Mouse (Mus musculus) limb, embryonic 13.5 days (tissue): Measurements from ENCODE around the gene Maml2. TPM values are rescaled to one million over a fixed set of nuclear protein-coding genes. Genes with fewer than 3 reads are reported as not detected.

Experiments
- ATAC-seq: fragments of 200-750 bp; cut with Nextera tagmentation; 2 replicates; pipeline ENCODE4 v1.8.0; 2017; ENCODE audit warnings: low read depth, moderate number of reproducible peaks, moderate TSS enrichment; ENCODE audit not compliant: low FRiP score
- H3K27ac ChIP-seq: fragments of 300-500 bp; sonication (generic); 2 replicates; pipeline ENCODE4 v1.5.1; 2015; ENCODE audit warnings: inconsistent platforms, mild to moderate bottlenecking, moderate library complexity
- H3K27me3 ChIP-seq: fragments of 300-500 bp; sonication (generic); 2 replicates; pipeline ENCODE4 v1.6.1; 2015; ENCODE audit warnings: mild to moderate bottlenecking, inconsistent platforms
- H3K36me3 ChIP-seq: fragments of 300-500 bp; sonication (generic); 2 replicates; pipeline ENCODE4 v1.6.1; 2015; ENCODE audit warnings: inconsistent platforms, mild to moderate bottlenecking, moderate library complexity
- H3K4me1 ChIP-seq: fragments of 300-500 bp; sonication (generic); 2 replicates; pipeline ENCODE4 v1.6.1; 2015; ENCODE audit warnings: inconsistent platforms
- H3K4me2 ChIP-seq: fragments of 300-500 bp; sonication (generic); replicated peaks from 2 replicates; pipeline ENCODE4 v1.6.1; 2015; ENCODE audit warnings: inconsistent platforms, mild to moderate bottlenecking, moderate library complexity
- H3K4me3 ChIP-seq: fragments of 300-500 bp; sonication (generic); 2 replicates; pipeline ENCODE4 v1.5.1; 2015; ENCODE audit warnings: moderate library complexity, mild to moderate bottlenecking, inconsistent platforms
- H3K9ac ChIP-seq: fragments of 300-500 bp; sonication (generic); 2 replicates; pipeline ENCODE4 v1.6.1; 2015; ENCODE audit warnings: mild to moderate bottlenecking, inconsistent platforms
- H3K9me3 ChIP-seq: fragments of 300-500 bp; sonication (generic); 2 replicates; pipeline ENCODE4 v1.6.1; 2016; ENCODE audit warnings: inconsistent platforms
- WGBS: fragments of 180-500 bp; shearing (Covaris S2); methylation state at CpG from one replicate; pipeline ENCODE4 v1.1.7; 2015; 5-methylcytosine and 5-hydroxymethylcytosine counted together
- polyA plus RNA-seq: library from polyadenylated mRNA; unstranded; fragments of >200 nt; fragmentation: Nextera tagmentation; extraction: Ambion mirVana; gene quantifications from 2 replicates; pipeline ENCODE4 v1.2.1, GENCODE M21; 2015

Gene Maml2
- polyA plus RNA-seq, 1 experiment from 2014 or later, result 15.9 TPM

DNA sequence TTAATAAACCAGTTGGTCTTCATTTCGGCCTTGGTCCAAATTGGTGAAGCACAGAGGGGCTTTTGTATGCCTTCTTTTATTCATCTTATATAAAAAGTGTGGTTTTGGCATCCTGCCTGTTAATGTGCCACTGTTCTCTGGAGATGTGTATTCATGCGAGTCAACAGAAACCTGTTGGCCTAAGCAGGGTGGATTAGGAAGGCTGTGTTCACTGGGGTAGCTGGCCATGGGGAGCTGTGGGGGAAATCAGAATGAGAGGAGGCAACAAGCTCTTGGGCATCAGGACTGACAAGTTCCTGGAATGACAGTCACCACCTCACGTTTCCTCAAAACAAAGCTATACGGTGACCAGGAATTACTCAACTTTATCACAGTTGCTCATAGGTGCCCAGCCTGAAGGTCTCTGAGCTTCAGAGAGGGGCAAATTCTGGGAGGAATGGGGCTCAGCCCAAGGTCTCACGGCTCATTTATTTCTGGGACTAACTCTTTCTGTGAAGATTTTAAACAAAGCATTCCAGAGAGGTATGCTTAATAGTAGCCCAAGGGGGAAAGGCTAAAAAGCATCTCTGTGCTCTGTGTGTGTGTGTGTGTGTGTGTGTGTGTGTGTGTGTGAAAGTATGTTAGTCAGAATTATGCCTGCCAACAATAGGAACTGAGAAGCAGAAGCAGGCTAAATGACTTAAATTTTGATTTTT lies 228.0 kb downstream of the Maml2 start:
- H3K27ac ChIP-seq, result peak overlapping the region; percentile 61
- H3K4me3 ChIP-seq, result no peak overlapping the region
- no peaks in the 10 kb centered on the region for H3K9me3 ChIP-seq
- 52% methylated on average over 5 of the region's 5 CpGs for WGBS
- no peaks in the 10 kb centered on the region for H3K36me3 ChIP-seq
- no peaks in the 10 kb centered on the region for H3K27me3 ChIP-seq
- peaks cover 35% of the 10 kb centered on the region for H3K4me1 ChIP-seq
- no peak for ATAC-seq
- H3K4me2 ChIP-seq, result no peak overlapping the region
- no peak overlapping the region for H3K9ac ChIP-seq

DNA sequence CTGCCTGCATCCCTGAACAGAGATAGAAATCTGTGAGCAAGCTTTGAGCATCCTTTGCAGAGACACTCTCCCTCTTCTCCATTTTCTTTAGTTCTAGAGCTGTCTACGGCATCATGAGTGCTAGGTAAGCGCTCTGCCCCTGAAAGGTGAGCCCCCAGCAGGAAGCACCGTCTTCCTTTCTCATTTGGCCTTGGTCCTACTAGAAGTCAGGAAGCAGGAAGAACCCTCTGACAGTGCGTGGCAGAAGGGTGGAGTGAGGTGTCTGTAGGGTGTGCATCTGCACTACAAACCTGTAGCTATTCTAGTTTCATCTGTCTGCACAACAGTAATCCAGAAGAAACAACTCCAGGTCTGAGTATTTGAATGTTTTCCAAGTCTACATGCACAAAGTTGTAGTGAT lies 232.8 kb downstream of the Maml2 start:
- H3K4me3 ChIP-seq, result no peak overlapping the region
- H3K27me3 ChIP-seq, result no peaks in the 10 kb centered on the region
- 0 out of 2 replicates have a peak, but pooled peaks cover 4% of the 10 kb centered on the region for H3K36me3 ChIP-seq
- H3K9ac ChIP-seq, result no peak overlapping the region
- no peak for ATAC-seq
- H3K4me1 ChIP-seq, result peaks cover 31% of the 10 kb centered on the region
- H3K27ac ChIP-seq, result peak overlapping the region; percentile 22; the same call in 1 of the 2 replicates
- H3K9me3 ChIP-seq, result peaks cover 7% of the 10 kb centered on the region
- H3K4me2 ChIP-seq, result no peak overlapping the region
- WGBS, result 81% methylated on average over 4 of the region's 4 CpGs

DNA sequence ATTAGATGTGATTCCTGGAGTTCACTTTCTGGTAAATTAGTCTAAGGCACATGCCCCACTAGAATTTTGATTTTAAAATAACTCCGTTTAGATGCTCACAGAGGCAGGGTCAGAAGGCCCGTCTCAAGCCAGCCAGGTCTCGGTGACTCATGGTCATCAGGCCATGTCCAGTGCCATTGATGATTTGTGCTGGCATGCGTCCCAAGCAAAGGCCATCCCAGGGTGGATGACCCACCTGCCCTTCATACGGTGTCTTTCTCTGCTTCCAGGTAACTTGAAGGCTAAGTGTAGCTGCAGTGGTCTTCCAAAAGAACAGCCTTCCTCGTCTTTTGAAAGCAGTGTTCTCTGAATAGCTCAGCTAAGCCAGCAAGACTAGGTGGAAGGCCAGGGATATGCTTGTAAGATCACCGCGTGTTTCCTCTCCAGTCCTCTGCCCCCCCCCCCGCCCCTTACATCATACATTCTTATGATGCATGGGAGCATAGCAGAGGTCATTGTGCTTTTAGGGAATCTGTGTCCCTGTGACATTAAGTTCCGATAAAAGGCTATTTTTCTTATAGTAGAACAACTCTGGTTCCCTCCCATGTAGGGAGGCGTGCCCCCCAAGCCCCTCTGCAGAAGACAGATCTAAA lies 235.4 kb downstream of the Maml2 start:
- WGBS, result 83% methylated on average over 11 of the region's 11 CpGs
- Histone ChIP-seq H3K27ac (no peak overlapping the region), H3K4me1 (peaks cover 30% of the 10 kb centered on the region), H3K4me2 (no peak overlapping the region), H3K9me3 (peaks cover 7% of the 10 kb centered on the region), H3K27me3 (no peaks in the 10 kb centered on the region), H3K4me3 (no peak overlapping the region), H3K9ac (no peak overlapping the region), H3K36me3 (0 out of 2 replicates have a peak, but pooled peaks cover 4% of the 10 kb centered on the region)
- no peak for ATAC-seq

DNA sequence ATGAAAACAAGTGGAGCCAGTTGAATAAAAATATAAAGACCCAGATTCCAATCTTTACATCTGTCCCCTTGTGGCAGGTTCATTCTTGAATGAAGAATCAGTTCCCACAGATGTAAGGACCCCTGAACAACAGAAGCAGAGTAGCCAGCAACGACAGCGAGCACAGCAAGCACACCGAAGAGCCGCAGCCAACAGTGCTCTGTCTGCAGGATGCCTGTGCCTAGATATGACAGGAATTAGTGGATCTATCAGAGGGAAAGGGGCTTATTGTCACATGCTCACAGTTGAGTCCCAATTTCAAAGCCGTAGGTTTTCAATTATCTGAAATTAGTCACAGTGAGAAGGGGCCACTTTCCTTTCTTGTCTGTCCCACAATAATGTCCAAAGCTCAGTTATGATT lies 238.0 kb downstream of the Maml2 start:
- no peak overlapping the region for H3K9ac ChIP-seq
- H3K4me1 ChIP-seq, result peaks cover 50% of the 10 kb centered on the region
- H3K4me2 ChIP-seq, result no peak overlapping the region
- peaks cover 7% of the 10 kb centered on the region for H3K9me3 ChIP-seq
- ATAC-seq, result no peak
- no peaks in the 10 kb centered on the region for H3K27me3 ChIP-seq
- 0 out of 2 replicates have a peak, but pooled peaks cover 4% of the 10 kb centered on the region for H3K36me3 ChIP-seq
- H3K27ac ChIP-seq, result no peak overlapping the region
- 27% methylated on average over 5 of the region's 5 CpGs for WGBS
- H3K4me3 ChIP-seq, result no peak overlapping the region

DNA sequence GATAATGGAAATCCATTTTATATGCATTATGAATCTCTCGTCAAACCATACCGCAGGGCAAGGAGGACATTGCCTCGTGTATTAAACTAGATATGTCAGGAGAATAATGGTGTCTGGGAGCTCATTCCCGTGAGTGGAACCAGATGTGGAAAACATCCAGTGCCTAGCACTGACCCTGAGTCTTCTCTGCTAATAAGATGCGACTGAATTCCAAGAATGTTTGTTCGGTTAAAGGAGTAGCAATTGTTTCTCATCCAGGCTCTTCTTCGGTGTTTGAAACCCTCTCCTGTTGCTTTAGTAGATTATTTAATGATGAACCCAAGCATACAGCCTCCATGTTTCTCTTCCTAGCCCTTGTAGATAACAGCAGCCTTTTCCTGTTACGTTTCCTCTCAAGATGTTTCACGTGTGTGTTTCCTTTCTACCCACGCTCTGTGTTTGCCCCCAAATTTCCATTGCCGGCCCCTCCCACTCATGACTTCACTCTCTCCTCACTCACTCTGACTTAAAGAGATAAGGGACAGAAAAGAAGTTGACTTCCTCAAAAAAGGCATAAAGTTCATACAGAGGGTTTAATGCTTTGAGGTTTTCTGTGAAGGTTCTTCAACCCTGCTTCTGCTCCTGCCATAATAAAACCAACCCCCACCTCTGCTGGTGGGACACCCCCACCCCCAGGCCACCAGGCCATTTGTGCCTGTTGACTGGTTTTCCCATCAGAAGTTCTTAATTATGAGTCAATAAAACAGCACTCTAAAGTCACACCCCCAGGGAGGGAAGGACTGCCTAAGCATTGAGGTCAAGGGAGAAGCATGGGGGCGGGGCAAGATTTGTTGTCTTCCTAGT lies 238.9 kb downstream of the Maml2 start:
- Histone ChIP-seq H3K36me3 (0 out of 2 replicates have a peak, but pooled peaks cover 4% of the 10 kb centered on the region), H3K9ac (no peak overlapping the region), H3K9me3 (peaks cover 7% of the 10 kb centered on the region), H3K4me3 (no peak overlapping the region), H3K4me2 (peak overlapping the region; percentile 41), H3K27ac (0 out of 2 replicates have a peak overlapping the region, but pooled peaks have one; percentile 10), H3K27me3 (no peaks in the 10 kb centered on the region), H3K4me1 (peaks cover 50% of the 10 kb centered on the region)
- 13% methylated on average over 12 of the region's 12 CpGs for WGBS
- no peak; the same call in 1 of the 2 replicates for ATAC-seq

DNA sequence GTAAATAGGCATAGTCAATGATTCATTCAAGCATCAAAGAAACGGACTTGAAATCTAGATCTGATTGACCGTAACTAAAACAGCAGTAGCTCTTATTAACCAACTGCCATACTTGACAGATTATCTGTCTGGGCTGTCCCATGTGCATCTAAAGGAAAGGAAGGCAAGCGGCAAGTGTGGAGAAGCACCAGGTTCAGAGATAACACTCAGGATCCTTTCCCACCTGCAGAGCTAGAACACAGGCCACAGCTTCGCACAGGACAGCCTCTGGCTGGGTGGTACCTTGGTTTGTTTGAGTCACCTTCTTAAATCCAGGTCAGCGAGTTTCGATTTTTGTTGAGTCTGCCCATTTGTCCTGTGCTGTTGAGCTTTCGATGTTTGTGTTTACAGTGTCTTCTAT lies 240.4 kb downstream of the Maml2 start:
- no peak overlapping the region for H3K4me3 ChIP-seq
- ATAC-seq, result no peak
- 83% methylated on average over 7 of the region's 7 CpGs for WGBS
- no peak overlapping the region for H3K9ac ChIP-seq
- H3K27ac ChIP-seq, result no peak overlapping the region
- H3K36me3 ChIP-seq, result 0 out of 2 replicates have a peak, but pooled peaks cover 4% of the 10 kb centered on the region
- peaks cover 7% of the 10 kb centered on the region for H3K9me3 ChIP-seq
- no peak overlapping the region for H3K4me2 ChIP-seq
- H3K4me1 ChIP-seq, result peaks cover 54% of the 10 kb centered on the region
- H3K27me3 ChIP-seq, result no peaks in the 10 kb centered on the region

DNA sequence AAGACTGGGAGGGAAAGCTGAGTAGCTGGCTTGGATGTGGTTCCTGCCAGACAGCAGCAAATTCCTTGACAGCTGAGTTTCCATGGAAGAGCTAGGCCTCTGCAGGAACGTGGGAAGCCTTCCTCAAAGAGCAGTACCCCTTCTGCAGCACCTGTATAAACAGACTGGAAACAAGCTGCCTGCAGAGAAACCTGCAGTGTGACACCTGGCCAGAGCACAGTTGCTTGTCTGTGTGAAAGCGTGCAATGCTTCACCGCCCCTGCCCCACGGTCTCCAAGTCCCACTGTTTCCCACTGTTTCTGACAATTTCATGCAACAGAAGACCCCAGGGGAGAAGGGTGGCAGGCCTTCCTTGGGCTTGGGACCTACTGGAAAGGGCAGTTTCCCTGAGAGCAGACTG lies 241.8 kb downstream of the Maml2 start:
- no peaks in the 10 kb centered on the region for H3K27me3 ChIP-seq
- no peak overlapping the region for H3K4me3 ChIP-seq
- H3K27ac ChIP-seq, result peak overlapping the region; percentile 39; the same call in 1 of the 2 replicates
- H3K9ac ChIP-seq, result no peak overlapping the region
- H3K4me1 ChIP-seq, result peaks cover 67% of the 10 kb centered on the region
- 37% methylated on average over 4 of the region's 4 CpGs for WGBS
- no peaks in the 10 kb centered on the region for H3K36me3 ChIP-seq
- no peak overlapping the region for H3K4me2 ChIP-seq
- H3K9me3 ChIP-seq, result peaks cover 3% of the 10 kb centered on the region
- ATAC-seq, result peak; percentile 59; the same call in 1 of the 2 replicates

DNA sequence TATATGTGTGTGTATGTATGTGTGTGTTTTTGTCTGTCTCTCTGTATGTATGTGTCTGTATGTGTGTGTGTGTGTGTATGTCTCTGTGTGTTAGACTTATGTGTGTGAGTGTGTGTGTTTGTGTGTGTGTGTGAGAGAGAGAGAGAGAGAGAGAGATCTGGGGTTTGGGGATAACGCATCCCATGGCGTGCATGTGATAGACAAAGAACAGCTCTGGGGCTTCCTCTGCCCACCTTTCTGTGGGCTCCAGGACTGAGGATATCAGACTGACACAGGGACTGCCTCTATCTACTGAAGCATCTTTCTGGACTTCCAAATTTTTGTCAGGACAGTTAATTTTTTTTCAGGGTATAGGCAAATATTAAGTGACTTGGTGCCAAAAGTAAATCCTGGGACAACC lies 242.5 kb downstream of the Maml2 start:
- H3K4me3 ChIP-seq, result no peak overlapping the region
- H3K4me1 ChIP-seq, result peaks cover 67% of the 10 kb centered on the region
- no peak for ATAC-seq
- H3K27ac ChIP-seq, result peak overlapping the region; percentile 10; the same call in 1 of the 2 replicates
- no peaks in the 10 kb centered on the region for H3K9me3 ChIP-seq
- H3K36me3 ChIP-seq, result no peaks in the 10 kb centered on the region
- H3K9ac ChIP-seq, result no peak overlapping the region
- H3K4me2 ChIP-seq, result no peak overlapping the region
- 83% methylated on average over 2 of the region's 2 CpGs for WGBS
- H3K27me3 ChIP-seq, result no peaks in the 10 kb centered on the region

DNA sequence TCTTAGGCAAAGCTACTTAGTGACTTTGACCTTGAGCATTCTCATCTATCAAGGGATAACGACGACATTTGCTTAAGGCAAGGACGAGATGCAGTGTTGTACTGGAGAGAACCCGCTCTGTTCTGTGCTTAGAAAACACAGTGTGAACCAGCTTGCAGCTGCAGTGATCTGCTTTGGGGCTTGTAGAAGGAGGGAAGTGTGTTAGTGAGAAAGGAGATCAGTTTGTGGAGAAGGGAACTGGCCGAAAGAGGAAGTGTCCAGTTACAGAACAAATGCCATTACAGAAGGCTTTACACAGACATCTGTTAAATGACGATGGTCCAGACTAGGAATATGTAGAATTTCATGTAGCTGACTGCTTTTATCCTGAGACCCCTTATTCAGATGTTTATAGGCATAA lies 243.0 kb downstream of the Maml2 start:
- no peaks in the 10 kb centered on the region for H3K36me3 ChIP-seq
- H3K9me3 ChIP-seq, result no peaks in the 10 kb centered on the region
- H3K9ac ChIP-seq, result no peak overlapping the region
- H3K4me1 ChIP-seq, result peaks cover 65% of the 10 kb centered on the region
- peak; percentile 37; the same call in 1 of the 2 replicates for ATAC-seq
- no peak overlapping the region for H3K27ac ChIP-seq
- H3K4me2 ChIP-seq, result no peak overlapping the region
- no peaks in the 10 kb centered on the region for H3K27me3 ChIP-seq
- 14% methylated on average over 6 of the region's 6 CpGs for WGBS
- H3K4me3 ChIP-seq, result no peak overlapping the region

DNA sequence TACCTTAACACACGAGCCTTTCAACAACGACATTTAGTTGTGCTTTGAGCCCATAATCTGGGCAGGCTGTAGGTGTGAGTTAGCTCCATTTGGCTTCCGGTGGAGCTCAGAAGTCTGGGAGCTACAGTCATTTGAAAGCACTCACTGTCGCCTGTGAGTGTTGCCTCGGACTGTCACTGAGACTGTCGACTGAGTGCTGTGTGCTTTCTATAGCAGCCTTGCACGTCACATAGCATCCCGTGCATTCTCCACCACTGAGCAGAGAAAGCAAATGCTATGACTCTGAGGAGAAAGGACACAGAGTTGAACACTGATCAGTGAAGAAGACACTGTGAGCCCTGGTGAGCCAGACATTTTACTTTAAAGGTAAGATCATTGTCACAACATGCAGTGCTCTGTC lies 245.4 kb downstream of the Maml2 start:
- ATAC-seq, result no peak
- WGBS, result 36% methylated on average over 8 of the region's 8 CpGs

GRCm38 (mm10) chr9:13544133-13544532 lies 246.4 kb downstream of the Maml2 start:
- no peaks in the 10 kb centered on the region for H3K36me3 ChIP-seq
- peaks cover 60% of the 10 kb centered on the region for H3K4me1 ChIP-seq
- no peak for ATAC-seq
- H3K4me2 ChIP-seq, result no peak overlapping the region
- no peak overlapping the region for H3K27ac ChIP-seq
- H3K9me3 ChIP-seq, result no peaks in the 10 kb centered on the region
- H3K9ac ChIP-seq, result no peak overlapping the region
- 38% methylated on average over 8 of the region's 8 CpGs for WGBS
- H3K27me3 ChIP-seq, result no peaks in the 10 kb centered on the region
- no peak overlapping the region for H3K4me3 ChIP-seq

More for the DNA sequence above, 245.4 kb downstream of the Maml2 start:
- H3K36me3 ChIP-seq, result no peaks in the 10 kb centered on the region
- H3K9me3 ChIP-seq, result no peaks in the 10 kb centered on the region
- peak overlapping the region; percentile 21; the same call in 1 of the 2 replicates for H3K9ac ChIP-seq
- peaks cover 59% of the 10 kb centered on the region for H3K4me1 ChIP-seq
- H3K27ac ChIP-seq, result no peak overlapping the region; the same call in 1 of the 2 replicates
- H3K27me3 ChIP-seq, result no peaks in the 10 kb centered on the region
- 0 out of 2 replicates have a peak overlapping the region, but pooled peaks have one; percentile 15 for H3K4me2 ChIP-seq
- no peak overlapping the region for H3K4me3 ChIP-seq

GRCm38 (mm10) chr9:13545726-13546125 lies 248.0 kb downstream of the Maml2 start:
- Histone ChIP-seq H3K9ac (no peak overlapping the region), H3K4me3 (no peak overlapping the region), H3K27ac (no peak overlapping the region), H3K4me2 (no peak overlapping the region), H3K36me3 (no peaks in the 10 kb centered on the region), H3K27me3 (no peaks in the 10 kb centered on the region), H3K9me3 (no peaks in the 10 kb centered on the region), H3K4me1 (peaks cover 58% of the 10 kb centered on the region)
- no peak for ATAC-seq
- WGBS, result 80% methylated on average over 6 of the region's 6 CpGs
